15 mouse cellular contexts compared by ENCODE assay signal in the genomic region with DNA sequence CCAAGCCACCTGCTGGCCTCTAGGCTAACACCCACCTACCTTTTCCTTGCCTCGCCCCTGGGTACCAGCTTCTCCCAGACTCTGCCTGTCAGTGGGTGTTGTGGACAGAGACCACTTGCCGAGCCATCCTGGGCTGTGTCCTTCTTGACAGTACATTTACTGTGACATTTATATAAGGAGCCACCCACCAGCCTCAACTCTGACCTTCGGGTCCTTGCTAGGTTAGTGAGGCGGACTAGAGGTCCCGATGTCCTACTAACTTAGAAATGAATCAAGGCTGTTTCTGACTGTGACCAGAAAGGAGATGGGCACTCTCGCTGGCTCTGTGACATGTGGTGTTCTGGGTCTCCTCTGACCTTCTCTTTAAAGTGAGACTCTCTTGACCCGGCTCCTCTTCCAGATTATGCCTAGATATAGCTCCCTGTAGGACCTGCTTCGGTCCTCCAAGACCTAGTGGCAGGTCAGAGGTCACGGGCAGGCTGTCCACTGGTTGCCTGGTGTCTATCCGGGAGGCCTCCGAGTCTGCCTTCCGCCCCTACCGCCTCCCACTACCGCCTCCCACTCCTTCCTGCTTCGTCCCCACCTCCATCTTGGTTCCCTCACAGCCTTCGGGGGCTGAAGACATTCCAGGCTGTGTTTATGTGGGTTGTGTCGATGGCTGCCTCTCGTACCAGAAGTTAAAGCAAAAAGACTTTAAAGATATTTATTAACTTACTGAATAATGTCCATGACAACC. TPM values are rescaled to one million over a fixed set of nuclear protein-coding genes. Genes with fewer than 3 reads are reported as not detected.
DNase-seq lines count a peak whose midpoint lies in the region; ATAC-seq lines count a peak whose summit lies in the region.
"Had no signal": no experiment of that assay in that cellular context is flagged by ENCODE, and none has a peak within 500 bp of the region (broad histone marks: within the 10 kb centered on the region; RNA-seq: fewer than 3 reads in every experiment).

No protein-coding gene starts in this region.

- peak overlapping the region; percentile 16 to 48; a peak in 3 of 4 replicates for H3K27ac ChIP-seq in heart, embryonic 14.5 days (replicated peaks in 1 of 2; ENCODE audit: control insufficient read depth in 1 of 2, insufficient read depth in 1 of 2, low read depth in 2 of 2, low read length in 2 of 2)
- no peak overlapping the region for H3K27ac ChIP-seq in heart, embryonic 11.5 days (ENCODE audit: low read depth, low read length)
- H3K27ac ChIP-seq in kidney, embryonic 16.5 days (ENCODE audit: low read length), result peak overlapping the region; percentile 52; the same call in 1 of the 2 replicates
- H3K27ac ChIP-seq in liver, embryonic 15.5 days (replicated peaks), result no peak overlapping the region
- no peak overlapping the region for H3K27ac ChIP-seq in hindbrain, embryonic 16.5 days (ENCODE audit: low read depth, low read length)
- H3K27ac ChIP-seq: forebrain, embryonic 13.5 days; limb, embryonic 15.5 days; macrophage had no signal

- no peak overlapping the region for H3K9ac ChIP-seq in heart, embryonic 14.5 days (ENCODE audit: low read length)
- no peak overlapping the region for H3K9ac ChIP-seq in heart, embryonic 11.5 days (ENCODE audit: low read depth, low read length)
- H3K9ac ChIP-seq in kidney, embryonic 16.5 days (replicated peaks; ENCODE audit: low read length), result no peak overlapping the region
- H3K9ac ChIP-seq in liver, embryonic 15.5 days, result no peak overlapping the region
- no peak overlapping the region for H3K9ac ChIP-seq in hindbrain, embryonic 16.5 days (ENCODE audit: low read depth, low read length)
- H3K9ac ChIP-seq: forebrain, embryonic 13.5 days; limb, embryonic 15.5 days had no signal

- peaks cover 65 to 74% of the 10 kb centered on the region in 2 experiments for H3K4me1 ChIP-seq in heart, embryonic 14.5 days (ENCODE audit: control insufficient read depth in 2 of 2, insufficient read depth in 2 of 2, low read length in 2 of 2)
- H3K4me1 ChIP-seq in heart, embryonic 11.5 days (ENCODE audit: control insufficient read depth, insufficient read depth, low read length), result peaks cover 66% of the 10 kb centered on the region
- H3K4me1 ChIP-seq in kidney, embryonic 16.5 days (ENCODE audit: insufficient read depth, low read length), result peaks cover 74% of the 10 kb centered on the region
- peaks cover 43% of the 10 kb centered on the region for H3K4me1 ChIP-seq in liver, embryonic 15.5 days (replicated peaks)
- peaks cover 27% of the 10 kb centered on the region for H3K4me1 ChIP-seq in hindbrain, embryonic 16.5 days (ENCODE audit: control insufficient read depth, insufficient read depth, low read depth, low read length)

- H3K4me2 ChIP-seq in heart, embryonic 14.5 days (ENCODE audit: low read length), result no peak overlapping the region
- H3K4me2 ChIP-seq in heart, embryonic 11.5 days, result no peak overlapping the region
- H3K4me2 ChIP-seq in kidney, embryonic 16.5 days (replicated peaks; ENCODE audit: low read depth, low read length), result no peak overlapping the region
- H3K4me2 ChIP-seq in liver, embryonic 15.5 days, result no peak overlapping the region
- H3K4me2 ChIP-seq in hindbrain, embryonic 16.5 days (ENCODE audit: low read length), result no peak overlapping the region
- H3K4me2 ChIP-seq: forebrain, embryonic 13.5 days; limb, embryonic 15.5 days had no signal

- peak; percentile 35 for DNase-seq in lung, postnatal 10 days
- no peak for DNase-seq in lung, postnatal 25 days (ENCODE audit: low spot score)
- no peak for DNase-seq in layer of hippocampus, adult 18-20 months (ENCODE audit: low spot score in 2 of 2)
- DNase-seq: adrenal gland, postnatal 25 days; embryo, embryonic 11 days had no signal

- ATAC-seq in heart, embryonic 14.5 days (ENCODE audit: insufficient number of reproducible peaks, insufficient read depth, low FRiP score, low read depth), result no peak
- ATAC-seq in heart, embryonic 11.5 days (replicated peaks; ENCODE audit: insufficient number of reproducible peaks, low FRiP score, low TSS enrichment), result no peak
- peak; percentile 17; the same call in 1 of the 2 replicates for ATAC-seq in kidney, embryonic 16.5 days (ENCODE audit: low FRiP score, low TSS enrichment)
- 0 out of 2 replicates have a peak, but pooled peaks have one; percentile 6 for ATAC-seq in liver, embryonic 15.5 days (ENCODE audit: insufficient read depth)
- ATAC-seq in hindbrain, embryonic 16.5 days, result no peak
- ATAC-seq: CD4-positive, CD25-positive, alpha-beta regulatory T cell, adult 4 months; forebrain, embryonic 13.5 days; midbrain, embryonic 16.5 days had no signal

- H3K9me3 ChIP-seq in heart, embryonic 14.5 days (ENCODE audit: control insufficient read depth, low read length), result no peaks in the 10 kb centered on the region
- H3K9me3 ChIP-seq in heart, embryonic 11.5 days (replicated peaks; ENCODE audit: control insufficient read depth, low read length), result no peaks in the 10 kb centered on the region
- H3K9me3 ChIP-seq in kidney, embryonic 16.5 days (ENCODE audit: low read length), result no peaks in the 10 kb centered on the region
- no peaks in the 10 kb centered on the region for H3K9me3 ChIP-seq in liver, embryonic 15.5 days (replicated peaks)
- no peaks in the 10 kb centered on the region for H3K9me3 ChIP-seq in hindbrain, embryonic 16.5 days (ENCODE audit: control insufficient read depth, low read length)
- H3K9me3 ChIP-seq: forebrain, embryonic 13.5 days; limb, embryonic 15.5 days had no signal

- H3K27me3 ChIP-seq in heart, embryonic 14.5 days (ENCODE audit: control insufficient read depth, insufficient read depth, low read length), result no peaks in the 10 kb centered on the region
- no peaks in the 10 kb centered on the region for H3K27me3 ChIP-seq in heart, embryonic 11.5 days (ENCODE audit: control insufficient read depth, insufficient read depth, low read length)
- no peaks in the 10 kb centered on the region for H3K27me3 ChIP-seq in kidney, embryonic 16.5 days (ENCODE audit: insufficient read depth, low read length)
- H3K27me3 ChIP-seq in liver, embryonic 15.5 days, result no peaks in the 10 kb centered on the region
- no peaks in the 10 kb centered on the region for H3K27me3 ChIP-seq in hindbrain, embryonic 16.5 days (replicated peaks; ENCODE audit: control insufficient read depth, insufficient read depth, low read length)
- H3K27me3 ChIP-seq: forebrain, embryonic 13.5 days; limb, embryonic 15.5 days had no signal

- H3K36me3 ChIP-seq in heart, embryonic 14.5 days (ENCODE audit: control insufficient read depth, insufficient read depth, low read length), result no peaks in the 10 kb centered on the region
- no peaks in the 10 kb centered on the region for H3K36me3 ChIP-seq in heart, embryonic 11.5 days (ENCODE audit: control insufficient read depth, insufficient read depth, low read length)
- no peaks in the 10 kb centered on the region for H3K36me3 ChIP-seq in kidney, embryonic 16.5 days (ENCODE audit: insufficient read depth, low read length)
- no peaks in the 10 kb centered on the region for H3K36me3 ChIP-seq in liver, embryonic 15.5 days (replicated peaks)
- H3K36me3 ChIP-seq in hindbrain, embryonic 16.5 days (ENCODE audit: control insufficient read depth, insufficient read depth, low read length), result no peaks in the 10 kb centered on the region

- no peak overlapping the region for H3K4me3 ChIP-seq in heart, embryonic 14.5 days (ENCODE audit: control insufficient read depth in 1 of 2, insufficient read depth in 1 of 2, low read depth in 1 of 2, low read length in 2 of 2)
- no peak overlapping the region for H3K4me3 ChIP-seq in heart, embryonic 11.5 days (ENCODE audit: low read depth, low read length)
- no peak overlapping the region for H3K4me3 ChIP-seq in kidney, embryonic 16.5 days (ENCODE audit: low read length)
- H3K4me3 ChIP-seq in liver, embryonic 15.5 days (replicated peaks), result no peak overlapping the region
- no peak overlapping the region for H3K4me3 ChIP-seq in hindbrain, embryonic 16.5 days (ENCODE audit: low read length)
- H3K4me3 ChIP-seq: forebrain, embryonic 13.5 days; limb, embryonic 15.5 days had no signal

- WGBS in heart, embryonic 14.5 days, result 54% methylated on average over 18 of the region's 18 CpGs
- 53% methylated on average over 18 of the region's 18 CpGs for WGBS in heart, embryonic 11.5 days (ENCODE audit: insufficient replicate concordance)
- 28% methylated on average over 18 of the region's 18 CpGs for WGBS in kidney, embryonic 16.5 days
- 63% methylated on average over 18 of the region's 18 CpGs for WGBS in liver, embryonic 15.5 days (ENCODE audit: insufficient replicate concordance)
- 73% methylated on average over 18 of the region's 18 CpGs for WGBS in hindbrain, embryonic 16.5 days

RNA-seq across cellular contexts. Expression of a gene that starts 21.2 kb away (rescaled TPM):
- polyA plus RNA-seq in heart, embryonic 14.5 days (2014; fragmentation: Nextera tagmentation; extraction: Ambion mirVana), result 9.7 and 10.9 TPM in 2 replicates
- polyA plus RNA-seq in heart, embryonic 11.5 days (2014; fragmentation: Nextera tagmentation; extraction: Ambion mirVana), result 4.9 and 6.5 TPM in 2 replicates
- 12.1 and 14.9 TPM in 2 replicates for polyA plus RNA-seq in kidney, embryonic 16.5 days (2015; fragmentation: Nextera tagmentation; extraction: Ambion mirVana)
- polyA plus RNA-seq in liver, embryonic 15.5 days (2015; fragmentation: Nextera tagmentation; extraction: Ambion mirVana), result 6.3 and 7.8 TPM in 2 replicates
- total RNA-seq in layer of hippocampus, adult 18-20 months (2021), result 10 to 100 TPM; 30.7 to 34.5 TPM
- polyA plus RNA-seq in hindbrain, embryonic 16.5 days (2015; fragmentation: Nextera tagmentation; extraction: Ambion mirVana), result 18.4 and 30.4 TPM in 2 replicates

RNA-seq across cellular contexts. Expression of a gene that starts 45.1 kb away (rescaled TPM):
- 2.8 and 3.1 TPM in 2 replicates for polyA plus RNA-seq in heart, embryonic 14.5 days (2014; fragmentation: Nextera tagmentation; extraction: Ambion mirVana)
- 2.1 and 2.2 TPM in 2 replicates for polyA plus RNA-seq in heart, embryonic 11.5 days (2014; fragmentation: Nextera tagmentation; extraction: Ambion mirVana)
- 3.5 and 3.9 TPM in 2 replicates for polyA plus RNA-seq in kidney, embryonic 16.5 days (2015; fragmentation: Nextera tagmentation; extraction: Ambion mirVana)
- 0.01 and 0.08 TPM in 2 replicates for polyA plus RNA-seq in liver, embryonic 15.5 days (2015; fragmentation: Nextera tagmentation; extraction: Ambion mirVana)
- total RNA-seq in layer of hippocampus, adult 18-20 months (2021), result 1 to 10 TPM; 5.6 to 6.3 TPM
- polyA plus RNA-seq in hindbrain, embryonic 16.5 days (2015; fragmentation: Nextera tagmentation; extraction: Ambion mirVana), result 0.76 and 1.2 TPM in 2 replicates
- polyA plus RNA-seq: macrophage had no signal

Comparison
In these comparisons a context has a peak if more than half of its experiments do, and no peak if none do; other contexts are left out.
1. H3K27ac ChIP-seq: peak in heart, embryonic 14.5 days (2 of 2) and kidney, embryonic 16.5 days (single experiment); none in heart, embryonic 11.5 days (single experiment), liver, embryonic 15.5 days (single experiment) and hindbrain, embryonic 16.5 days (single experiment).
2. ATAC-seq: peak in kidney, embryonic 16.5 days (single experiment) and liver, embryonic 15.5 days (single experiment); none in heart, embryonic 14.5 days (single experiment), heart, embryonic 11.5 days (single experiment) and hindbrain, embryonic 16.5 days (single experiment).